Mouse (Mus musculus) cortical plate, adult 2 months (tissue): ENCODE results near the gene AA467197.

Experiments
- CTCF ChIP-seq: fragments of 200-500 bp; IDR thresholded peaks from 2 replicates; pipeline ENCODE4 v1.5.1; 2011; ENCODE audit warnings: mild to moderate bottlenecking, control low read depth, low read length; ENCODE audit not compliant: insufficient read depth; ENCODE audit errors: extremely low read depth
- POLR2A ChIP-seq: fragments of 200-500 bp; IDR thresholded peaks from 2 replicates; pipeline ENCODE4 v1.6.1; 2011; ENCODE audit warnings: mild to moderate bottlenecking, low read length, control low read depth; ENCODE audit not compliant: insufficient read depth; ENCODE audit errors: extremely low read depth

GRCm38 (mm10) chr2:122652096-122653084, 15.6 kb downstream of the AA467197 start:
- TF ChIP-seq CTCF (no peak), POLR2A (no peak)
